Mouse (Mus musculus): ENCODE data around the gene Baz2b.
A peak's percentile ranks its signal among the peaks of the same experiment; 100 is the strongest.

The Baz2b gene

GRCm38 (mm10) chr2:60089528-60090247 is 120.0 kb downstream of the Baz2b start:
- no peak for TF ChIP-seq NANOG (IDR thresholded peaks at IDR 0.05; ENCODE audit: borderline replicate concordance, low read length)
- no peak for TF ChIP-seq POU5F1 (IDR thresholded peaks at IDR 0.05; ENCODE audit: borderline replicate concordance, low read length)
- TF ChIP-seq CTCF (conservative IDR thresholded peaks at IDR 0.05; ENCODE audit: low read length): no peak
- Histone ChIP-seq H3K36me3 (ENCODE audit: insufficient read depth, low read length) (no peaks in the 10 kb centered on the region), H3K27me3 (ENCODE audit: insufficient read depth, low read length) (no peaks in the 10 kb centered on the region), H3K4me1 (replicated peaks; ENCODE audit: low read depth, low read length) (peaks cover 40% of the 10 kb centered on the region), H3K9me3 (ENCODE audit: low read length) (no peaks in the 10 kb centered on the region), H3K4me3 (replicated peaks; ENCODE audit: low read length) (peak overlapping the region; percentile 39)

GRCm38 (mm10) chr2:60088785-60089527 is 120.7 kb downstream of the Baz2b start:
- Histone ChIP-seq H3K36me3 (ENCODE audit: insufficient read depth, low read length) (no peaks in the 10 kb centered on the region), H3K4me1 (replicated peaks; ENCODE audit: low read depth, low read length) (peaks cover 47% of the 10 kb centered on the region), H3K9me3 (ENCODE audit: low read length) (no peaks in the 10 kb centered on the region), H3K27me3 (ENCODE audit: insufficient read depth, low read length) (no peaks in the 10 kb centered on the region), H3K4me3 (replicated peaks; ENCODE audit: low read length) (peak overlapping the region; percentile 39)
- TF ChIP-seq POU5F1 (IDR thresholded peaks at IDR 0.05; ENCODE audit: borderline replicate concordance, low read length) (no peak), CTCF (conservative IDR thresholded peaks at IDR 0.05; ENCODE audit: low read length) (no peak)

GRCm38 (mm10) chr2:60086197-60086903 is 123.3 kb downstream of the Baz2b start:
- no peaks in the 10 kb centered on the region for H3K9me3 ChIP-seq (ENCODE audit: low read length)
- TF ChIP-seq CTCF (conservative IDR thresholded peaks at IDR 0.05; ENCODE audit: low read length): no peak
- TF ChIP-seq NANOG (IDR thresholded peaks at IDR 0.05; ENCODE audit: borderline replicate concordance, low read length): no peak
- no peak for TF ChIP-seq POU5F1 (IDR thresholded peaks at IDR 0.05; ENCODE audit: borderline replicate concordance, low read length)
- no peak overlapping the region for H3K4me3 ChIP-seq (replicated peaks; ENCODE audit: low read length)
- H3K27me3 ChIP-seq (ENCODE audit: insufficient read depth, low read length): no peaks in the 10 kb centered on the region
- H3K4me1 ChIP-seq (replicated peaks; ENCODE audit: low read depth, low read length): peaks cover 73% of the 10 kb centered on the region
- H3K36me3 ChIP-seq (ENCODE audit: insufficient read depth, low read length): no peaks in the 10 kb centered on the region

GRCm38 (mm10) chr2:60084823-60085222 is 124.8 kb downstream of the Baz2b start:
- H3K27me3 ChIP-seq (ENCODE audit: insufficient read depth, low read length): no peaks in the 10 kb centered on the region
- H3K9me3 ChIP-seq (ENCODE audit: low read length): no peaks in the 10 kb centered on the region
- H3K4me3 ChIP-seq (replicated peaks; ENCODE audit: low read length): no peak overlapping the region
- TF ChIP-seq POU5F1 (IDR thresholded peaks at IDR 0.05; ENCODE audit: borderline replicate concordance, low read length) (no peak), CTCF (conservative IDR thresholded peaks at IDR 0.05; ENCODE audit: low read length) (no peak), NANOG (IDR thresholded peaks at IDR 0.05; ENCODE audit: borderline replicate concordance, low read length) (no peak)
- H3K4me1 ChIP-seq (replicated peaks; ENCODE audit: low read depth, low read length): peaks cover 79% of the 10 kb centered on the region
- no peaks in the 10 kb centered on the region for H3K36me3 ChIP-seq (ENCODE audit: insufficient read depth, low read length)

- H3K4me1 ChIP-seq (replicated peaks; ENCODE audit: low read depth, low read length): peaks cover 76% of the 10 kb centered on the region
- TF ChIP-seq POU5F1 (IDR thresholded peaks at IDR 0.05; ENCODE audit: borderline replicate concordance, low read length): no peak
- no peak for TF ChIP-seq CTCF (conservative IDR thresholded peaks at IDR 0.05; ENCODE audit: low read length)
- no peak for TF ChIP-seq NANOG (IDR thresholded peaks at IDR 0.05; ENCODE audit: borderline replicate concordance, low read length)
- H3K4me3 ChIP-seq (replicated peaks; ENCODE audit: low read length): 0 out of 2 replicates have a peak overlapping the region, but pooled peaks have one; percentile 10
- no peaks in the 10 kb centered on the region for H3K27me3 ChIP-seq (ENCODE audit: insufficient read depth, low read length)
- no peaks in the 10 kb centered on the region for H3K36me3 ChIP-seq (ENCODE audit: insufficient read depth, low read length)
- H3K9me3 ChIP-seq (ENCODE audit: low read length): no peaks in the 10 kb centered on the region
Measured at GRCm38 (mm10) chr2:60082984-60083636, 126.5 kb downstream of the Baz2b start.

- H3K4me3 ChIP-seq (replicated peaks; ENCODE audit: low read length): no peak overlapping the region
- H3K4me1 ChIP-seq (replicated peaks; ENCODE audit: low read depth, low read length): peaks cover 80% of the 10 kb centered on the region
- H3K36me3 ChIP-seq (ENCODE audit: insufficient read depth, low read length): no peaks in the 10 kb centered on the region
- no peaks in the 10 kb centered on the region for H3K27me3 ChIP-seq (ENCODE audit: insufficient read depth, low read length)
- TF ChIP-seq CTCF (conservative IDR thresholded peaks at IDR 0.05; ENCODE audit: low read length) (no peak), NANOG (IDR thresholded peaks at IDR 0.05; ENCODE audit: borderline replicate concordance, low read length) (no peak), POU5F1 (IDR thresholded peaks at IDR 0.05; ENCODE audit: borderline replicate concordance, low read length) (no peak)
- no peaks in the 10 kb centered on the region for H3K9me3 ChIP-seq (ENCODE audit: low read length)
Measured at GRCm38 (mm10) chr2:60082225-60082624, 127.4 kb downstream of the Baz2b start.

GRCm38 (mm10) chr2:60080831-60081230 is 128.8 kb downstream of the Baz2b start:
- peaks cover 90% of the 10 kb centered on the region for H3K4me1 ChIP-seq (replicated peaks; ENCODE audit: low read depth, low read length)
- TF ChIP-seq POU5F1 (IDR thresholded peaks at IDR 0.05; ENCODE audit: borderline replicate concordance, low read length) (no peak), CTCF (conservative IDR thresholded peaks at IDR 0.05; ENCODE audit: low read length) (no peak), NANOG (IDR thresholded peaks at IDR 0.05; ENCODE audit: borderline replicate concordance, low read length) (no peak)
- H3K4me3 ChIP-seq (replicated peaks; ENCODE audit: low read length): no peak overlapping the region
- H3K27me3 ChIP-seq (ENCODE audit: insufficient read depth, low read length): no peaks in the 10 kb centered on the region
- H3K9me3 ChIP-seq (ENCODE audit: low read length): no peaks in the 10 kb centered on the region
- no peaks in the 10 kb centered on the region for H3K36me3 ChIP-seq (ENCODE audit: insufficient read depth, low read length)

GRCm38 (mm10) chr2:60077631-60078030 is 132.0 kb downstream of the Baz2b start:
- TF ChIP-seq NANOG (IDR thresholded peaks at IDR 0.05; ENCODE audit: borderline replicate concordance, low read length) (no peak; the same call in 1 of the 2 replicates), POU5F1 (IDR thresholded peaks at IDR 0.05; ENCODE audit: borderline replicate concordance, low read length) (no peak), CTCF (conservative IDR thresholded peaks at IDR 0.05; ENCODE audit: low read length) (no peak)
- H3K4me1 ChIP-seq (replicated peaks; ENCODE audit: low read depth, low read length): peaks cover 69% of the 10 kb centered on the region

More at GRCm38 (mm10) chr2:60077631-60078030, 132.0 kb downstream of the Baz2b start:
- H3K9me3 ChIP-seq (ENCODE audit: low read length): no peaks in the 10 kb centered on the region
- H3K4me3 ChIP-seq (replicated peaks; ENCODE audit: low read length): no peak overlapping the region
- H3K27me3 ChIP-seq (ENCODE audit: insufficient read depth, low read length): no peaks in the 10 kb centered on the region
- no peaks in the 10 kb centered on the region for H3K36me3 ChIP-seq (ENCODE audit: insufficient read depth, low read length)
